Mouse (Mus musculus) kidney, embryonic 15.5 days (tissue): ENCODE results near the gene Glis1. TPM values are rescaled to one million over a fixed set of nuclear protein-coding genes. Genes with fewer than 3 reads are reported as not detected.
A peak's percentile ranks its signal among the peaks of the same experiment; 100 is the strongest.

ENCODE experiments used
- ATAC-seq: fragments of 200-750 bp; cut with Nextera tagmentation; replicated peaks from 2 replicates; pipeline ENCODE4 v1.8.0; 2017; ENCODE audit warnings: moderate TSS enrichment; ENCODE audit not compliant: low FRiP score
- H3K27ac ChIP-seq: fragments of 300-500 bp; sonication (generic); 2 replicates; pipeline ENCODE4 v1.5.1; 2015; ENCODE audit warnings: mild to moderate bottlenecking, inconsistent platforms
- H3K27me3 ChIP-seq: fragments of 300-500 bp; sonication (generic); 2 replicates; pipeline ENCODE4 v1.6.1; 2015; ENCODE audit warnings: inconsistent platforms
- H3K36me3 ChIP-seq: fragments of 300-500 bp; sonication (generic); 2 replicates; pipeline ENCODE4 v1.6.1; 2015; ENCODE audit warnings: inconsistent platforms
- H3K4me1 ChIP-seq: fragments of 300-500 bp; sonication (generic); 2 replicates; pipeline ENCODE4 v1.6.1; 2015; ENCODE audit warnings: inconsistent platforms
- H3K4me2 ChIP-seq: fragments of 300-500 bp; sonication (generic); 2 replicates; pipeline ENCODE4 v1.6.1; 2015; ENCODE audit warnings: moderate library complexity, mild to moderate bottlenecking, inconsistent platforms
- H3K4me3 ChIP-seq: fragments of 300-500 bp; sonication (generic); replicated peaks from 2 replicates; pipeline ENCODE4 v1.5.1; 2015; ENCODE audit warnings: mild to moderate bottlenecking, inconsistent platforms
- H3K9ac ChIP-seq: fragments of 300-500 bp; sonication (generic); 2 replicates; pipeline ENCODE4 v1.6.1; 2015; ENCODE audit warnings: mild to moderate bottlenecking, inconsistent platforms
- H3K9me3 ChIP-seq: fragments of 300-500 bp; sonication (generic); replicated peaks from 2 replicates; pipeline ENCODE4 v1.6.1; 2016; ENCODE audit warnings: inconsistent platforms
- WGBS: fragments of 180-500 bp; shearing (Covaris S2); methylation state at CpG from one replicate; pipeline ENCODE4 v1.1.7; 2015; ENCODE audit warnings: mixed read lengths; 5-methylcytosine and 5-hydroxymethylcytosine counted together
- polyA plus RNA-seq: library from polyadenylated mRNA; unstranded; fragments of >200 nt; fragmentation: Nextera tagmentation; extraction: Ambion mirVana; gene quantifications from 2 replicates; pipeline ENCODE4 v1.2.1, GENCODE M21; 2015

Glis1 gene
- polyA plus RNA-seq, 1 experiment from 2014 or later: 6.4 TPM

DNA sequence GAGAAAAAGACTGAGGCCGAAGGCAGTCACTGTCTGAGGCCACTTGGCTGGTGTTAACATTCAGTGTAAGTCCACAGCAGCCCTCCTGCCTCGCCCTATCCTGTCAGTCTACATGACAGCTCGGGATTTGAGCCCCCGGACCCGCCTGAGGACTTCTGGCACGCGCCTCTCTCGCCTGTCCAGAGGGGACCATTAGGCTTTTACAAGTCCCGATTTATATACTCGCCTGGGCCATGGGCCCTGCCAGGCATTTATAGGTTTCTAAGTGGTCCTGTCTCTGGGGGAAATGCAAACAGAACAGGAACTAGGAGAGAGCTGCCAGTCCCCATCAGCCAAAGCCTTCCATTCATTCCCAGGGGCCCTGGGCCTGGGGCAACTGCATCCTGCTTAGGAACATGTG is 203.9 kb downstream of the Glis1 start:
- no peaks in the 10 kb centered on the region for H3K9me3 ChIP-seq
- WGBS: 69% methylated on average over 10 of the region's 10 CpGs
- no peak overlapping the region for H3K4me3 ChIP-seq
- no peak overlapping the region for H3K9ac ChIP-seq
- ATAC-seq: no peak
- H3K27ac ChIP-seq: no peak overlapping the region
- no peaks in the 10 kb centered on the region for H3K36me3 ChIP-seq
- H3K4me1 ChIP-seq: no peaks in the 10 kb centered on the region
- no peaks in the 10 kb centered on the region; the same call in 1 of the 2 replicates for H3K27me3 ChIP-seq
- H3K4me2 ChIP-seq: no peak overlapping the region

- H3K27ac ChIP-seq: 0 out of 2 replicates have a peak overlapping the region, but pooled peaks have one; percentile 15
- ATAC-seq: no peak
- H3K4me1 ChIP-seq: no peaks in the 10 kb centered on the region
- H3K36me3 ChIP-seq: no peaks in the 10 kb centered on the region
- 68% methylated on average over 4 of the region's 4 CpGs for WGBS
- no peaks in the 10 kb centered on the region for H3K9me3 ChIP-seq
- H3K27me3 ChIP-seq: no peaks in the 10 kb centered on the region; the same call in 1 of the 2 replicates
- H3K4me3 ChIP-seq: no peak overlapping the region
- no peak overlapping the region for H3K9ac ChIP-seq
- no peak overlapping the region for H3K4me2 ChIP-seq
Measured at GRCm38 (mm10) chr4:107641624-107642023, 207.2 kb downstream of the Glis1 start.

DNA sequence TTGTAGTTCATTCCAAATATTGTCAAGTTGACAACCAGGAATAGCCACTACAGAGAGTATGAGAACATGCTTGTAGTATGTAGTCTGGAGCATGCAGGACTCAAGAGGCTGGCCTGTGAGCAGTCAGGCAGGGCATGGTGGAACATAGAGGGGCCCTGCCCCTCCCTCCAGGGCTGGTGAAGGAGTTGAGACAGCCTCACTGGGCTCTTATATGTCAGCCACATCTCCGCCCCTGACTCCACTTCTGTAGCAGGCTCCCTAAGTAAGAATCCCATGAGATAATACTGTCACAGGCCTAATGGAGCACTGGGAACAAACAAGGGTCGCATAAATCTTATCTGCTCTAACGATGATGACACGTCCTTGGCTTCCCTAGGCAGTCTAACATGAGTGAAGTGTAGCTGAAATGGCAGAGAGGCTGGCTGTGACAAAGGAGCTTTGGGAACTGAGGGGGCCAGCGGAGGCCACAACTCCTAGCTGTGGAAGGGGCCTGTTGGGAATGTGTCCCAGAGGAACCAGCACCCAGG is 214.6 kb downstream of the Glis1 start:
- WGBS: 62% methylated on average over 5 of the region's 5 CpGs
- no peaks in the 10 kb centered on the region for H3K36me3 ChIP-seq

DNA sequence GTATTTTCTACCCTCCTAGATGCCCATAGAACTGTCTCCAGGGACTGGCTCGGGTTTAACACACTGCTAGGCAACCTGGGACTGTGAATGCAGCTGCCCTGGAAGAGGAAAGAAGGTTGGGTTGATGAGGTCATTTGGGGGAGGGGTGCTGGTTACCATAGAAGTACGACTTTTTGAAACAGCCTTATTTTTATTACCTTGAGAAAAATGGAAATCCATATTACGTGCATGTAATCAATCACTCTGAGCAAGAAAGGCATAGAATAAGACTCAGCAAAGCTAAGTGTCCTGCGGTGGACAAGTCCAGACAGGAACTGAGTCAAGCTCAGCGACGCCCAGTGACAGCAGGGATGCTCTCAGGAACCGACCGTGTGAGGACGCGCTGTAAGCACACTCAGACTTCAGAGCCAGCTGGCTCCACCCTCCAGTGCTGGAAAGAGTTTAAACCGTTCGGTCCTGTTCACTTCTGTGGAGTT is 216.7 kb downstream of the Glis1 start:
- no peak overlapping the region for H3K9ac ChIP-seq
- H3K9me3 ChIP-seq: no peaks in the 10 kb centered on the region
- H3K4me1 ChIP-seq: peaks cover 12% of the 10 kb centered on the region; the same call in 1 of the 2 replicates
- H3K36me3 ChIP-seq: no peaks in the 10 kb centered on the region
- WGBS: 41% methylated on average over 12 of the region's 12 CpGs
- peaks cover 4% of the 10 kb centered on the region; the same call in 1 of the 2 replicates for H3K27me3 ChIP-seq
- no peak overlapping the region for H3K4me2 ChIP-seq
- H3K27ac ChIP-seq: no peak overlapping the region
- H3K4me3 ChIP-seq: no peak overlapping the region
- ATAC-seq: no peak

More for the DNA sequence above, 214.6 kb downstream of the Glis1 start:
- ATAC-seq: no peak
- Histone ChIP-seq H3K4me3 (no peak overlapping the region), H3K4me1 (peaks cover 12% of the 10 kb centered on the region; the same call in 1 of the 2 replicates), H3K9ac (no peak overlapping the region), H3K9me3 (no peaks in the 10 kb centered on the region), H3K4me2 (no peak overlapping the region), H3K27me3 (peaks cover 4% of the 10 kb centered on the region; the same call in 1 of the 2 replicates), H3K27ac (no peak overlapping the region)

GRCm38 (mm10) chr4:107652598-107653279 is 218.3 kb downstream of the Glis1 start:
- peaks cover 4% of the 10 kb centered on the region; the same call in 1 of the 2 replicates for H3K27me3 ChIP-seq
- no peak overlapping the region for H3K27ac ChIP-seq
- peak overlapping the region; percentile 36 for H3K4me2 ChIP-seq
- H3K9me3 ChIP-seq: no peaks in the 10 kb centered on the region
- H3K9ac ChIP-seq: no peak overlapping the region
- peak; percentile 87 for ATAC-seq
- peaks cover 12% of the 10 kb centered on the region; the same call in 1 of the 2 replicates for H3K4me1 ChIP-seq
- 8% methylated on average over 7 of the region's 7 CpGs for WGBS
- H3K36me3 ChIP-seq: no peaks in the 10 kb centered on the region
- H3K4me3 ChIP-seq: no peak overlapping the region

DNA sequence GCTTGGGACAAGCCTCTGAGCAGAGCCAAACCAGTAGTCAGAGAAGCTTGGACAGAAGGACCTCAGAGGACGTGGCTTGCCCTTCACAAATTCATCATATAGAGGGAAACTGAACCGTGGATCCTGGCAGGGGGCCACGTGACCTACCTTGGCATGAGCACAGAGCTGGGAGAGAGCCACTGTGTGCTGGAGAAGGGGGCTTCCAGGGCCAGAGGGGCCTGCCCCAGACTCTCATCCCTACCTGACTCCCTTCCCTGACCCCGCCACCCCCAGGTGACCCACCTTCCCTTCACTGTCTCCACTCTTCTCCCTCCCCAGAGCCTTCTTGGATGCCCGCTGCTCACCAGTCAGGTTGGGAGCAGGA is 218.9 kb downstream of the Glis1 start:
- Histone ChIP-seq H3K4me3 (no peak overlapping the region), H3K9ac (no peak overlapping the region), H3K4me2 (no peak overlapping the region), H3K9me3 (no peaks in the 10 kb centered on the region), H3K27ac (no peak overlapping the region), H3K27me3 (peaks cover 4% of the 10 kb centered on the region; the same call in 1 of the 2 replicates), H3K36me3 (no peaks in the 10 kb centered on the region), H3K4me1 (peaks cover 12% of the 10 kb centered on the region; the same call in 1 of the 2 replicates)
- WGBS: 60% methylated on average over 5 of the region's 5 CpGs
- ATAC-seq: no peak

GRCm38 (mm10) chr4:107660649-107661048 is 226.3 kb downstream of the Glis1 start:
- no peak for ATAC-seq
- H3K4me1 ChIP-seq: no peaks in the 10 kb centered on the region
- H3K4me2 ChIP-seq: no peak overlapping the region
- H3K9me3 ChIP-seq: no peaks in the 10 kb centered on the region
- no peak overlapping the region for H3K27ac ChIP-seq
- no peaks in the 10 kb centered on the region for H3K27me3 ChIP-seq
- WGBS: 84% methylated on average over 11 of the region's 11 CpGs
- H3K4me3 ChIP-seq: no peak overlapping the region
- no peaks in the 10 kb centered on the region for H3K36me3 ChIP-seq
- H3K9ac ChIP-seq: no peak overlapping the region

- peaks cover 17% of the 10 kb centered on the region for H3K27me3 ChIP-seq
- H3K27ac ChIP-seq: no peak overlapping the region
- no peak overlapping the region for H3K4me3 ChIP-seq
- 85% methylated on average over 2 of the region's 2 CpGs for WGBS
- H3K4me1 ChIP-seq: peaks cover under 1% of the 10 kb centered on the region; the same call in 1 of the 2 replicates
- no peaks in the 10 kb centered on the region for H3K9me3 ChIP-seq
- no peak for ATAC-seq
- no peaks in the 10 kb centered on the region for H3K36me3 ChIP-seq
- H3K4me2 ChIP-seq: no peak overlapping the region
- no peak overlapping the region for H3K9ac ChIP-seq
Measured at GRCm38 (mm10) chr4:107668514-107668913, 234.1 kb downstream of the Glis1 start.

- Histone ChIP-seq H3K27me3 (peaks cover 20% of the 10 kb centered on the region), H3K27ac (no peak overlapping the region), H3K9ac (no peak overlapping the region), H3K36me3 (no peaks in the 10 kb centered on the region), H3K9me3 (no peaks in the 10 kb centered on the region), H3K4me2 (no peak overlapping the region), H3K4me1 (peaks cover 9% of the 10 kb centered on the region), H3K4me3 (no peak overlapping the region)
- WGBS: 73% methylated on average over 5 of the region's 5 CpGs
- no peak for ATAC-seq
Measured at GRCm38 (mm10) chr4:107670731-107671130, 236.3 kb downstream of the Glis1 start.

DNA sequence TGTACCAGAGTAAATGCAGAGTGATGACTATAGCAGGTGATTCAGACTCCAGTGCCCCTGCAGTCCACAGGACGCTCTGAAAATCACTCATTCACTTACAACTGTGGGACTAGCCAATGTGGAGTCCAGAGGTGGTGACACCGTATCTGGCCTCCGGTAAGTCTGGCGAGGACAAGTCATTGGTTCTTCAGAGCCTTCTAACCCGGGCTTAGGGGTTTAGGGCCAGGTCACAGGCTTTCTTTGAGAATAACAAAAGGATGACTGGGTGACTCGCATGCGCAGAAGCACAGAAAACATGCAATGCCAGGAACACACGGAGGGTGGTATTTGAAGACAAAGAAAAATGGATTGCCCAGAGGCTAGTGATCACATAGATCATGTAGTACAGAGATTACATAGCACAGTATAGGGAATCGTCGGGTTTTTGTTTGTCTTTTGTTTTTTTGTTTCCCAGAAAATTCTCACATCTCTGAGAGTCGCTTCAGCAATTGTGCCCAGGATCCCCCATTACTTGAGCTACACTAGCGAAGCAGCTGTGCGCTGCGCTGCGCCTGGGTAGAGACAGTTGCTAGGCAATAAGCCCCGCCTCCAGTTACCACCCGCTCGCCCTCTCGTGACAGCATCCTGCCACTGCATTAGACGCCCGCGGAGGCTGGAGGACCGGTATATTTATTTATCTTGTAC is 239.4 kb downstream of the Glis1 start:
- H3K4me2 ChIP-seq: peak overlapping the region; percentile 38
- H3K9ac ChIP-seq: no peak overlapping the region
- H3K27ac ChIP-seq: no peak overlapping the region
- H3K4me3 ChIP-seq: no peak overlapping the region
- peak; percentile 87 for ATAC-seq
- 19% methylated on average over 23 of the region's 23 CpGs for WGBS
- H3K4me1 ChIP-seq: peaks cover 9% of the 10 kb centered on the region
- H3K36me3 ChIP-seq: no peaks in the 10 kb centered on the region
- H3K9me3 ChIP-seq: no peaks in the 10 kb centered on the region
- H3K27me3 ChIP-seq: peaks cover 20% of the 10 kb centered on the region

- Histone ChIP-seq H3K9ac (no peak overlapping the region), H3K9me3 (no peaks in the 10 kb centered on the region), H3K36me3 (no peaks in the 10 kb centered on the region), H3K4me2 (peak overlapping the region; percentile 38), H3K27me3 (peaks cover 20% of the 10 kb centered on the region), H3K27ac (no peak overlapping the region), H3K4me1 (peaks cover 9% of the 10 kb centered on the region), H3K4me3 (no peak overlapping the region)
- ATAC-seq: peak; percentile 62
- WGBS: 25% methylated on average over 5 of the region's 5 CpGs
Measured at GRCm38 (mm10) chr4:107674322-107674644, 239.9 kb downstream of the Glis1 start.

DNA sequence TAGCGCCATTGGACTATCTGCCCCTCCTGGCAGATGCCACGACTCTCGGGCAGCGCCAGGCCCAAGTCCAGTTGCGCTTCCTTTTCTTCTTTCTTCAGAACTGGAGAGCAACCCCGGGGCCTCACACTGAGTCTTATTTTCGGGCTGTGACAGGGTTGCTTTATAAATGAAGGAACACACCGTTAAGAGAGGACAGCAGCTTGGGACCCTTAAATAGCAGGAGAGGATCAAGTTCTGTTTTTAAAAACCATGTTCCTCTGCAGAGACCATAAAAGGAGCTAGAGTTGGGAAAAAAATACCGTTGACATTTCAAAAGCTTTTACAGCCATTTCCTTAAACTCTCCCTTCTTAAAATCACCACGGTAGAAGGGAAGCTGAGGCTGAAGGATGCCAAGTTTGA is 241.3 kb downstream of the Glis1 start:
- peaks cover 9% of the 10 kb centered on the region for H3K4me1 ChIP-seq
- no peak overlapping the region for H3K4me2 ChIP-seq
- H3K27ac ChIP-seq: no peak overlapping the region
- H3K27me3 ChIP-seq: peaks cover 20% of the 10 kb centered on the region
- no peak for ATAC-seq
- H3K4me3 ChIP-seq: no peak overlapping the region
- H3K9me3 ChIP-seq: no peaks in the 10 kb centered on the region
- H3K36me3 ChIP-seq: no peaks in the 10 kb centered on the region
- H3K9ac ChIP-seq: no peak overlapping the region
- WGBS: 55% methylated on average over 10 of the region's 10 CpGs
